Mouse (Mus musculus) layer of hippocampus, adult 9-10 months (tissue): ENCODE data around the gene Rai1.

ENCODE experiments used
- DNase-seq: peaks from one replicate; pipeline ENCODE4 v3.0.0; 2022; ENCODE audit warnings: low spot score

The Rai1 gene

GRCm38 (mm10) chr11:60104810-60105592 lies at the start of gene Rai1:
Gene Rai1, plus strand, starts transcription at chr11:60105013.
- DNase-seq = peak; percentile 84

DNA sequence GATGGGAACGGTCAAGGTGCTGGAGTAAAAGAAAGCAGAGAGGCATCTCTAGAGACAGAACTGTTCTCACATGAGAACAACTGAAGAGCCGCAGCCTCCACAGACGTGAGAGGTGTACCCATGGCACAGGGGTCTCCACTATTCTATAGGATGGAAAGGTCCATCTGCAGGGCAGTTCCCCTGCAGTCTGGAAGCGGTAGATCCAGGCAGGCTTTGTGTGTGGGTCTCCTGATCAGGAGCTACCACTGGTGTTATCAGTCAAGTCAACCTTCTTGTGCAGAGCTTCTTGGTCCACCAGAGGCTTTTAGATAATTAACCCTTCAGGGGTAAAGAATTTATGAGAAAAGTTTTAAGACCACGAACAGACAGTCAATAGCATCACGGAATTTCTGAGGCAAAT lies 48.3 kb upstream of the Rai1 start:
- no peak for DNase-seq

GRCm38 (mm10) chr11:60057987-60058386 lies 46.8 kb upstream of the Rai1 start:
- peak; percentile 10 for DNase-seq

- no peak for DNase-seq
Measured at GRCm38 (mm10) chr11:60058441-60058840, 46.4 kb upstream of the Rai1 start.

GRCm38 (mm10) chr11:60060026-60060425 lies 44.8 kb upstream of the Rai1 start:
- DNase-seq = no peak

DNA sequence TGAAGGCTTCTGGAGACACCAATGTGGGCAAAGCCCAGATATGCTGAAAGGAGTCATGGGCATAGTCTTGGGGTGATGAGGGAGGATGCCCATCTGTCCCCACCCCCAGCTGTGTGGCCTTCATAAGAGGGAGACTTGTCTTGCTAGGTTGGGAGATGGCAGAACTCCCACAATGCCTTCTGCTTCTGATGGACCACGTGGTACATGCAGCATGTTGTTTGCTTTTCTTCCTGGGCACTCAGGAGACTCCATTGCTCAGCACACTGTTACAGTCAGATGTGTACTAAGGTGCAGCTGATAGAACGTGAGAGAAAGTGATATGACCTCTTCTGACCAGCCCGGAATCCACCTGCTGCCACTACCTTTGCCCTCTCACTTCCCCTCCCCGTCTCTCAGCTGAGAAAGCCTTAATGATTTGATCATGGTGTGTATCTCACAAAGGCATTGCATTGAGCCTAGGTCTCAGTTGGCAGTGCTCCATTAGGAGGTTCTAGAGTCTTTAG lies 43.3 kb upstream of the Rai1 start:
- DNase-seq = no peak

DNA sequence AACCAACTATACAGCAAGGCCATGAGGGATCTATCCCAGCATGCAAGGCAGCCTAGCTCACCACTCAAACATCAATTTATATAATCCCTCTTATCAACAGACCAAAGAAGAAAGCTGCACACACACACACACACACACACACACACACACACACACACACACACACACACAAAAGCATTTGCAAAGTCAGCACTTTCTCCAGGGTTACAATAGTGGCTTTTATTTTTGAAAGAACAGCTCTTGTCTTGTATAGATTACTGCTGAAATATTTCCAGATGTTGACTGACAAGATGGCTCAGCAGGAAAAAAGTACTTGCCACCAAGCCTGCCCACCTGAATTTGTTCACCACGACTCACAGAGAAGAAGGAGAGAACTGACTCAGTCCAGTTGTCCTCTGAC lies 39.5 kb upstream of the Rai1 start:
- no peak for DNase-seq

DNA sequence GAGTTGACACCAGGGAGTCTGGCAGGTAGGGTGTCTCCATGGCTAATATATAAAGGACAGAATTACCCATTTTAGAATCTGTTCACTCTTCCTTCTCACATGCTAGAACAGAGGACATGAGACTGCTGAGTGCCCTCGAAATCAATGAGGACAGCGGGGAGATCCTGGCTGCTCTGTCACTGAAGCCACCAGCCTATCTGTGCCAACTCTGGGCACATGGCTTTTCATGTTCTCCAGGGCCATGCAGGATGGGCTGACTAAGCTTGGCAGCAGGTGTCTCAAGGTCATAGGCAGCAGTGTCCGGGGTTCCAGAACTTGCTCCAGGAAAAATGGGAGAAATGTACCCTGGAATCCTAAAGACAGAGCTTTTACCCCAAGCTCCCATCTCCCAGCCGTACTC lies 37.2 kb upstream of the Rai1 start:
- DNase-seq = no peak

DNA sequence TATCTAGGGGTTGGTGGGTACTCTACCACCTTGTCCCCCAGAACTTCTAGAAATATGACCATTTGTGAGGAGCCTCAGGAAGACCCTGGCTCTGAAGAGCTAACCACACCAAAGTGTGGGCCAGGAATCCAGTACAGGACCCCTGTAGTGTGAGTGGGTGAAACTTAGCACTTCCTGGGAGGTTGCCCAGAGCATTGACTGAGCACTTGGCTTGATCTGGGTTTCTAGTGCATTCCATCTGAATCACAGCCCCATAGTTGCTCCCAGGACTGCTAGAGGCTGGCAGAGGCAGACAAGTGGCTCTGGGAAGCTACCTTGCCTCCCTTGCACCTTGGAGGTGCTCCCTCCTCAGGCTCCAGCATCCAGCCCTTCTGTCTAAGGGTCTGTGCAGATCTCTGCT lies 36.2 kb upstream of the Rai1 start:
- DNase-seq = no peak

DNA sequence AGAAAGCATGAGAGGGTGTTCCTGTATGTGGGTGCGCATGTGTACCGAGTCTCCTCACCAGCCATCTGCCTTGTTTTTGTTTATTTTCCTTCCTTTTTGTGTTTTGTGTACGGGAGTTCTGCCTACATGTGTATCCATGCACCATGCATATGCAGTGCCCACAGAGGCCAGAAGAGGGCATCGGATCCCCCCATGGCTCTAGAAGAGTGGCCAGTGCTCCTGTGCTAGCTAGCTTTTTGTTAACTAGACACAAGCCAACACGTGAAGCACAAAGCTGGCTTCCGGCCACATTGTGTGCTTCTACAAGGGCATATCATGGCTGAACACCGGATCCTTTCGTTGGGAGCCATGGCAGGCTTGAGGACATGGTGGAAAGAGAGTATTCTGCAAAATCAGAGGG lies 34.2 kb upstream of the Rai1 start:
- no peak for DNase-seq

DNA sequence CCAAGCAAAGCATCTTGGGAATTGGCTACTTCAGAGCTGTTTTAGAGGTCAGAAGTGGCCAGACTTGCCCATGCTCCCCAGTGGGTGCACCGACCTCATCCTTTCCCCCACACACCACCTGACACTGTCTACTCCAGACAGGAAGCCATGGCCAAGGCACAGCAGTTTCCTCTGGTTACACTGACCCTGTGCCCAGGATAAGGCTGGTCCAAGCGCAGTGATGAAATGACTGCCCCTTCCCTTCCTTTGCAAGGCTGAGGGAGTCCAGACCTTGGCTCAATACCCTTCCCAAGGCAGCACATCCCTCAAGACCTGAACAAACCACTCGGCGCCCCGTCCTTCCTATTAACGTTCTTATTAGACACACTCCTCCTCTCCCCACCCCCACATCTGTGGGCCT lies 33.6 kb upstream of the Rai1 start:
- no peak for DNase-seq

DNA sequence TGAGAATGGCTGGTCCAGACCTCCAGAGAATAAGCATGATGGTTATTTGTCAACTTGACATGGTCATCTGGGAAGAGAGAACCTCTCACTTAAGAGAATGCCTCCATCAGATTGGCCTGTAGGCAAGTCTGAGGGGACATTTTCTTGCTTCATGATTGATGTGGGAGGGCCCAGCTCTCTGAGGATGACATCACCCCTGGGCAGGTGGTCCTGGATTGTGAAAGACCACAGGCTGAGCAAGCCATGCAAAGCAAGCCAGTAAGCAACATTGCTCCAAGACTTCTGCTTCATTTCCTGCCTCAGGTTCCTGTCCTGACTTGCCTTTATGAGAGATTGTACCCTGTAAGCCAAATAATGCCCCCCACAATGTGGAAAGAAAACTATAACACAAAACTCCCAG lies 31.7 kb upstream of the Rai1 start:
- DNase-seq = no peak

DNA sequence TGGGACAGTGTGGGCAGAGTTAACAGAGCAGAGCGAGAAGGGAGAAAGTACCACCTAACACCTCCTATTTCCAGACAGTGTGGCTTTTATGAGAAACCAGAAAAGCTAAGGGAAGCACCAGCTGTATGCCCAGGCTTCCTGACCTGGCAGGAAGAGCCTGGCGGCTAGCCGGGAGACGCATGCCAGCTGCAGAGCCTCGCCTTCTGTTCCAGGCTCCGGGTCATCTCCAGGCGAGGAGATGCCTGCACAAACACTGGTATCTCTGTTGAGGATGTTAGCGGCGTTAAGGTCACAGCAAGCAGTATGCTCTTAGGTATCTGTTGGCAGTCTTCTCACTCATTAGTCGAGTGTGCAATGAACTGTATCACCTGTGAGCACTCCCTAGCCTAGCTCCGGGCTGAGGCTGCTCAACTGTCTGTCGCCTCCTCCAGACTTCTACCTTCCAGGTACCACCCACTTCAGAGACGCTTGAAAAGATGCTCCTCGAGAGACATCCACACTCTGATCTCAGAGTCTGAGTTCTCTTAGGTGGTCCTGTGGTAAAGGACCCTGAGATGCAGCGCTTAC lies 30.8 kb upstream of the Rai1 start:
- no peak for DNase-seq

DNA sequence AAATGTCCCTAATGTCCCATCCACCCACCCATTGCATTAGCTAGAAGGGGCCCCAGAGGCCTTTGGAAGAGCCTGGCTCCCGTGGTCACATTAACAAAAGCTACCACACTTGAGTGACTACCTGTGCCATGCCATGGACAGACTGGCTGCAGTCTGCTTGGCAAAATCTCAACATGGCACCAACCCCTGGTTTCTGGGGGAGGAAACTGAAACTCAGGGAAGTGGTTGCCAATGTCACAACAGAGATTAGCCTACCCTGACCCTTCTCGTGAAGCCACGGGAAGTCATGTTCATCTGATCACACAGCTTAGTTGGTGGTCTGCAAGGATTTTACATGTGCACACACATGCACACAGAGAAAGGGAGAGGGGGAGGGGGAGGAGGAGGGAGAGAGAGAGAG lies 28.6 kb upstream of the Rai1 start:
- DNase-seq = no peak

- DNase-seq = peak; percentile 36
Measured at GRCm38 (mm10) chr11:60076790-60077189, 28.0 kb upstream of the Rai1 start.

- no peak for DNase-seq
Measured at GRCm38 (mm10) chr11:60084589-60084988, 20.2 kb upstream of the Rai1 start.

GRCm38 (mm10) chr11:60086676-60087075 lies 18.1 kb upstream of the Rai1 start:
- no peak for DNase-seq

GRCm38 (mm10) chr11:60088947-60089346 lies 15.9 kb upstream of the Rai1 start:
- DNase-seq = no peak

DNA sequence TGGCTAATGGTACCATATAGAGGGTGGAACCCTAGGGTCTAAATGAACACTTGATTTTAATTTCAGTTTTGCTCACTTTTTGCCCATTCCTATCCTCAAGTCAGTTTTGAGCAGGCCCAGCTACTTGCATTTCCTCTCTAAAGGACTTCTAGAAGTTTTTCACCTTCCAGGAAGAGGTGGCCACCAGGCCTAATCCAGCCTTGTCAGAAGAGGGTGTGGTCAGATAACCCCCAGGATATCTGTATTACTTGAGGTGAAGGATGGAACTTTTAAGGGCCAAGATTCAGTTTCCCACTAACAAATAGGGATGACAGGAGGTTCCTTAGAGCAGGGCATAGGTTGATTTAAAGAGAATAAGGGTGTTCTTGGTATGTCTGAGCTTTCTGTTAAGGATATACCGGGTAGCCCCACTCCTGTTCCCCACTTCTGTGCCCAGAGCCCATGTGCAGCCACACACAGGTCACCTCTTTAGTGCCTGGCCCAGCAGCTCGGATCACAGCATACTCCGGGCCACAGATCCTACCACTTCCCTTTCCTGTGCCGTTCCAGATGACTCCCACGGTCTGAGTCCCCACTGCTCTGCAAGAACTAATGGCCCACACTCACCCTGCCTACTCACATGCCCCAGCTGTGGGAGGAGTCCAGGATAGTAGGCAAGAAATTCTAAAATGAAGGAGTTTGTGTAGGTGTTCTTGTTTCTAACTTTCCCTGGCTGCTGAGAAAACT lies 14.0 kb upstream of the Rai1 start:
- DNase-seq = no peak

DNA sequence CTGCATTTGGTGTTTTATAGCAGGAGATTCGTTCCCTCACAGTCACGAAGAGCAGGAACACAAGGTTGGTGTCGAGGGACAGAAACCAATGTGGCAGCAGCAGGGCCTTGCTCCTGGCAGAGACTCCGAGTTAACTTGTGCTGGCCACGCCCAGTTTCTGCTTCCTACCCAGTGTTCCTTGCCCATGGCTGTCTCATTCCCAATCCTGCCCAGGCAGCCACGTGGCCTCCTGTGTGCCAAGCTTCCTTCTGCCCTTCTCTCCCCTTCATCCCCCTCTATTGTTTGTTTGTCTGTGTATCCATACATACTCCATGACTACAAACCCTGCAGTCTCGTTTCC lies 13.4 kb upstream of the Rai1 start:
- no peak for DNase-seq

DNA sequence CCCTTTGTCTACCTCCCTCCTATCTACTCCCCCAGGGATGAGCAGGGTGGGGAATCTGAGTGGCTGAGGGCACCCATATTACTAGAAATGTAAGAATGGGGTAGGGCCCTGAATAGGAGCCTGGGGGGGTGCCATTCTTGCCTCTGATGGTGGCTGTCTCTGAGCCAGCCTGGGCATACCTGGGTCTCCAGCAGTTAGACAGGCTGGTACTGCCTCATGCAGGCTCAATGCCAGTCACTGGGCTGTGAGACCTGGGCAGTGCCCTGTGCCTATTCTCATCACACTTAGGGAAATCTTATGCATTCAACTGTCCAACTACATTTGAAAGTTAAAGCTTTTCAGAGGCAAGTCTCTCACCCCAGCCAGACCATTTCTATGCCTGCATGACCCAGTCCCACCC lies 11.6 kb upstream of the Rai1 start:
- no peak for DNase-seq

DNA sequence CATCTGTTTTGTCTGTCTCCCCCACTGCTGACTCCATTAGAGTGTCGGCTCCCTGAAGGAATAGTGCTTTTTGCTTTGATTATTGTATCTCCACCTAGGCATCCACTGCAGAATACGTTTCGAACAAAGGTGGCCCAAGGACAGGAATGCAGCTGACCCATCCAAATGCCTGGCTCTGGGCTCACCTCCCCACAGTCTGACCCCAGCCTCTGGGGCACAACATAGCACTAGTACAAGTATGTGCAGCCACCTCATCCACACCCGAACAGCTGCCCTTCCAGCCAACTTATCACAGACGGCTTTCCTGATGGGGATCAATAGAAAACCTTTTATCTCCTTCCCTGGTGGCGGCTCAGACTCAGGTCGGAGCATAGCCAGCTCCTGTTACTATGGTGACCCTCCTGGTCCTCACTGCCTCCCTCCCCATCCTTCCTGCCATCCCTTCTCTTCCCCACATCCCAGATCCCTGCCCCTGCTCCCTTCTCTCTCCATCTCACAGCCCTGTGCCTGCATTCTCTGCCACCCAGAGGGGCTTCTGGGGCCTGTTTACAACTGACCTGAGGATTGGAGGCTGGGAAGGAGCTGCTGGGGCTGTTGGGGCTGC lies 10.7 kb upstream of the Rai1 start:
- no peak for DNase-seq
